Mouse (Mus musculus) adrenal gland, adult (tissue): ENCODE results near the gene Ncf1.

Experiments
- DNase-seq, 2 experiments: peaks; one replicate each; pipeline ENCODE4 v3.0.0; 2022 to 2023; ENCODE audit warnings: low spot score in 1 of 2; ENCODE audit not compliant: inconsistent age in 2 of 2

Gene Ncf1

DNA sequence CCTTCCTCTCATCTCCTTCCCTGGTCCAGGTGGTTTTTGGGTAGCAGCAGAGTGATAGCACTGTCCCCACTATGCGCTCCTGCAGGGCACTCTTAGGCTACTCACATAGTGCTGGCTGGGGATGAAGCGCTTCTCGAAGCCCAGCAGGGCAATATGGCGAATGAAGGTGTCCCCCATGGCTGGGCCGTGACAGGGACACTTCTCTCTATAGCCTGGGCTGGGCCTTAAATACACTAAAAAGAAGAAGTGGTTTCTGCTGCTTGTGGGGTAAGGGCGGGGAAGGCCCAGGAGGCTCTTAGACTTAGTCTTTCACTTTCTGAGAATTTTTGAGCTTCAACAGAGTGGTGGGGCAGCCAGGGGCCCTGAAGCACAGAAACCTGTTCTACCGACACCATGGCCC is at the start of gene Ncf1:
Gene Ncf1 (minus strand): TSS at position 235 of the 400 bp plus-strand sequence.
- peak in 1 of 2 experiments; percentile 48 for DNase-seq

DNA sequence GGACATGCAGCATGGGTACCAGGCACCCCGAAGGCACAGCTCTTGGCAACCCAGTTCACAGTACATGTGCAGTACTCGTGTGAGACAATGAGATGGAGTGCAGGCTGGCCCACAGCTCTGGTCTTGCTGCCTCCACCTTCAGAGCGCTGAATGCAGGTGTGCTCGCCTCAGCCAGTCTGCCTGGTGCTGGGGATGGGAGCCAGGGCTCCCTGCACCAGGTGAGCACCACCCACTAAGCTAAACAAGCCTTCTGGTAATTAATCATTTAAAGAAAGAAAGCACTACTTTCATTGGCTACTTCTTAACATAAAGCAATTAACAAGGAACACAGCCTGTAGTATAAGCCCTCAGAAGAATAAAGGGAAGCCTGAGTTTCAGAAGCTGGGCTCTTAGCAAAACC is 47.7 kb upstream of the Ncf1 start:
- no peak for DNase-seq

DNA sequence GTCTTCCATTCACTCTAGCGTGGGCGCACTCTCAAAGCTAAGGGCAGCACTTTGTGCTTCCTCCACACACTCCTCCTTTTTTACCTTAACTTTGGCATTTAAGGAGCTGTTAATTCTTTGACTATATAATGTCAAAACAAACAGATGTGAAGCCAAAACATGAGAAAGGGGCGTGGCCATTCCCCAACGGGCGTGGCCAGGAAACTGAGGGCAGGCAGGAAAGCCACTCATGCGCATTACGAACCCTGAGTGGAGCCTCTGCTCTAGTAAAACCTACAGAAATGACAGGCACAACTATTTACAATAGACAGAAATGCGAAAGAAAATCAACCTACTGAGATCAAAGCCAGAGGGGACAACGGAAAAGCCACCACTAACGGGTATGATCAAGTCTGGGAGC is 46.1 kb upstream of the Ncf1 start:
- DNase-seq: no peak

DNA sequence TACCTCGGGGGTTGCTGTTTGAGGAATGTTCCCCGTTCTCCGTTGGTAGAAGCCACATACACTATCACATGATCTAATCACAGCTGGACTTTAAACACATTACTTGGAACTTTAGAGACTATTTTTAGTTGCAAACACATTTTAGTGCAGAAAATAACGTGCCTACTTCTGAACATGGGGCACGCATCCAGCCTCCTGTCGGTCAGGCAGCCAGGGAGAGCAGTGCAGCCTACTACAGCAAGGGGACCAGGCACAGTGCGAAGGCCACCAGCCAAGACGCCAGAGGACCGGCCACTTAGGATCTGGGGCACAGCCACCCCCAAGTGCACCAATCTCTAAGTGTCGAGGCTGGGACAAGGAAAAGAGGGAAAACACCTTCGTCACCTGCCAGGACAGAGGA is 45.6 kb upstream of the Ncf1 start:
- DNase-seq: no peak

DNA sequence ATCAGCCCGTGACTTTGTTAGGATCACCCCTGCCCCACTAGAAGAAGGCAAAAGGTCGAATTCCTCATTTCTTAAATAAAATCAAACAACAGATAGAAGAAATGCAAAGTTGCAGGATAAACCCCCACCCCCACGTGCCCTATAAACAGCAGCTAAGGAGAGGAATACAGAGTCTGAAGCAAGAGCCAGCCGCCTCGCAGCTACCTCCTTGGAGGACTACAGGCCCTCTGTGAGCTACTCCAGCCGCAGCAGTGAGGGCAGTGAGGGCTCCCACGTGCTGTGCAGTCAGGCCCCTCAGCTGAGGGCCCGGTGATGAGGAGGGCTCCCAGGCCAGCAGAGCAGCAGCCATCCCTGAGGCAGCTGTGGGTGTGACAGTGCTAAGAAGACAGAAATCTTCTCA is 44.3 kb upstream of the Ncf1 start:
- DNase-seq: no peak

DNA sequence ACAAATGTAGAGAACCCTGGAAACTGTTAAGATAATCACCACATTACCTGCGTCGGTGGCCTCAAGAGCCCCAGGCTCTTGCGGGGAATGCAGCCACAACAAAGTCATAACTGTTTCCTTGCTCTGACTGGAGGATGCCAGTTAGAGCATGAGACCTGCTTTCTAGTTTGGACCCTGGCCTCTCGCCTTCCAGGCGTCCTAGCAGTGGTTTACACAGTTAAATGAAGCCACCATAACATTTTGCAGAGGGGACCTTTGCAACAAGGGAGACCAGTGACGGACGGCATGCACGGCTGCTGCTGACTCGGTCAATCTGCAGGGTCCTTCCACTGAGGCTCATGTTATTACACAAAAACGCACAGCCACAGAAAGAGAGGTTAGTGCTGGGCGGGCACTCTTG is 43.3 kb upstream of the Ncf1 start:
- DNase-seq: no peak

DNA sequence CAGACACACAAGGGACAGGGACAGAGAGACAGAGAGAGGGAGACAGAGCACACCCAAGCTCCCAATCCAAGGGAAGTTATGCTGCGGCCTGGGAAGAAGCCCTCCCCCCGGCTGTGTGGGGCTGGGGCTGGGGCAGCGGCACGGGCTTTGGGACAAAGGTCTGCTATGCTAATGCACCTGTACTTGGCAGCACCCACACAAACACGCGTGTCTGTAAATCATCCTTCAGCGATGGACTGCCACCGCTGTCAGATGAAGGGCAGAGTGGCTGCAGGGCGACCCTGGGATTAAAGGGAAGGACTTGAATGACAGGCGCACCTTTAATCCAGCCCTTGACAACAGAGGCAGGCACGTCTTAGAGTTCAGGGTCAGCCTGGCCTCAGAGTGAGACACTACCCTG is 42.0 kb upstream of the Ncf1 start:
- peak in 1 of 2 experiments; percentile 51 for DNase-seq

DNA sequence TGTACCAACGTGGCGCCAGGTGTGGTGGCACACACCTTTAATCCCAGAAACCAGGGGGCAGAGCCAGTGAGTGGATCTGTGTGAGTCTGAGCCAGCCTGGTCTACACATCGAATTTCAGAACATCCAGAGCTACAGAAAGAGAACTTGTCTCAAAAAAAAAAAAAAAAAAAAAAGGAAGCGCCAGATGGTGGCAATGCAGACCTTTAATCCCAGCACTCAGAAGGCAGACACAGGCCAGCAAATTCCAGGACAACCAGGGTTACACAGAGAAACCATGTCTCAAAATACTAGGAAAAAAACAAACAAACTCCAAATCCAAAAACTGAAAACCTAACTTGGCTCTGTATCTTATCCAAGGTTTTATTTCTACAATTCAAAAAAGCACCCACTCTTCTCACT is 41.1 kb upstream of the Ncf1 start:
- no peak for DNase-seq

DNA sequence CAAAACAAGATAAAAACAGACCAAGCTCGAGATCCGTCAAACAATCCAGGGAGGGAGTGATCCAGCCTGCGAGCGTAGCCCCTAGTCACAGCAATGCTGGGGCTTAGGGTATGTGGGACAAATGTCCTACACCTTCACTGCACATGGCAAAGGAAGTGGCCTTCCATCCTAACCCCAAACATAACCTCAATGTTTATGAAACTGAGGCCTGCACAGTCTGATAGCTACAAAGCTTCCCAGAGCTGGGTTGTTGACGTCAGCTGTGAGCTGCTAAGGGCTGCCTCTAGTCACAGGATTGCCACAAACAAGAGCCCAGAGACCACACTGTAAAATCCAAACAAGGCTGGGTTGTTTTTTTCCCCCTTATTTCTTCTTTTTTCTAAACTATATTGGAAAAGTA is 40.3 kb upstream of the Ncf1 start:
- DNase-seq: no peak

DNA sequence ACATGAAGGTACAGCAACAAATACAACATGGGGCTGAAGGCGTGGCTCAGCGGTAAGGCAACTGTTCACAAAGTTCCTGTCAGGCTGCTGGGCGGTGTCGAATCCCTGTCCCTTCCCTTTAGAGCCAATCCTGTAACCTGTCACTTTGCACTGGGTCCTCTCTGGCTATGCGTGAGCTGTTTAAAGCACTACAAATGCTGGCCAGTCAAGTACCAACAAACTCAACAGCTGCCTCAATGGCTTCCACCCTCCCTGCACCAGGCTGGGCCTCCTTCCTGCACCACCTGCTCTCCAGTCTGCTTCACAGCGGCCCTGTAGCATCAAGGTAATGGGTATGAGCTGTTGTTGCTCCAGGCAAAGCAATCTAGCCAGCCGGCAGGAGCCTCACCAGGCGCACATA is 39.3 kb upstream of the Ncf1 start:
- DNase-seq: no peak

DNA sequence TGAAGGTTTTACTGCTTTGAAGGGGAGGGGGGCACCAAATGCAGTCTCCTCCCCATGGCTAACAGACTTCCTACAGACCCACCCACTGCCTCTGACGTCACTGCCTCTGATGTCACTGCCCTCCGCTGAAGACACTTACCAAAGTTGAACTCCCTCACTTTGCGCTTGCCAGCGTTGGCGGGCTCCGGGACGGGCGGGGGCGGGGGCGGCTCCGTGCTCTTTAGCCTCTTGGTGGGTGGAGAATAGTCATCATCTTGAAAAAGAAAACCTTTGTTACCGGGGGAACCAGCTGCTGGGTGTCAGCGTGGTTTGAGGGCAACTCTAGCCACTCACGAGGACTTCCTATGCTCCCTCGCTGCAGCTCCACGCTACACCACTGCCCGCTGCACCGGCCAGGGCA is 37.0 kb upstream of the Ncf1 start:
- DNase-seq: no peak

DNA sequence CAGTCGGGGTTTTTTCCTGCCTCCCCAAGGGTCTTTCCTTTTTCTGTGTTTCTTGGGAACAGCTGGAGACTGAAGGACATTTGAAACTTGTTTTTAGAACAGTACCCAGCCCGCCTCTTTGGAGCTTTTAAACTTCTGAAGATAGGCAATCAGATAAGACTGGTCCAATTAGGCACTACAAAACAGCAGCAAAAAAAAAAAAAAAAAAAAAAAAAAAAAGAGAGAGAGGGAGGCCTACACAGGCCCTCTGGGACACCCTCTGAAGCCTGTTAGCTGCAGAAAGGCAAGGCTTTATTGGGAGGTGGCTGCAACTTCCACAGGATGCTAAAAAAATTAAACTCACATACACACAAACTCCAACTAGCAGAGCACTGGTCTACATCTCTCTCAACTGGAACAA is 36.5 kb upstream of the Ncf1 start:
- DNase-seq: no peak

DNA sequence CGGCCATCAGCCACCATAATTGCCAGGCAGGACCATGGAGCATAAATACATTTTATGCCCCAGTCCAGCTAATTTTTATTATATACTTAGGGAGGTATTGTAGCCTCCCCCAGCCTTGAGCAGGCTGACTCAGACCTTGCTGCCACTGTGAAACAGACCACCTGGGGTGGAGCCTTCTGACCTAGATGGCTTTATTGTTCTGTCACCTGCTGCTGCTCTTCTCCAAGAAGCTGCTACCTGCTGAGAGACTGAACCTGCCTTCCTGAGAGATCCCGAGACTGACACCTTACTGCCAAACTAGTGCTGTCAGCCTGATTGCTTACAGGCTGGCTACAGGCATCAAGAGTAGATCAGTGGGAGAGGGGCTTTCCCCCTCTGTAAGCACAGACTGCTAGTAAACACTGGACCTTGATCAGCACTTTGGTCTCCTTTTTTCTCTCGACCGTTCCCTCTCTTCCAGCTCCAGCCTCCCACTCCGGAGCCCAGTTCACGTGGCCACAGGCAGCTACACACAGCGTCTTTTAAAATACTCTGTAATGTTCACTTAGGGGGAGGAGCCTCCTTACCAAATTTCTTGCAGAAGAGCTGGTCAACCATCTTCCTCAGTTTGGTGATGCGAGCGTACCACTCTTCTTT is 30.7 kb upstream of the Ncf1 start:
- DNase-seq: no peak

DNA sequence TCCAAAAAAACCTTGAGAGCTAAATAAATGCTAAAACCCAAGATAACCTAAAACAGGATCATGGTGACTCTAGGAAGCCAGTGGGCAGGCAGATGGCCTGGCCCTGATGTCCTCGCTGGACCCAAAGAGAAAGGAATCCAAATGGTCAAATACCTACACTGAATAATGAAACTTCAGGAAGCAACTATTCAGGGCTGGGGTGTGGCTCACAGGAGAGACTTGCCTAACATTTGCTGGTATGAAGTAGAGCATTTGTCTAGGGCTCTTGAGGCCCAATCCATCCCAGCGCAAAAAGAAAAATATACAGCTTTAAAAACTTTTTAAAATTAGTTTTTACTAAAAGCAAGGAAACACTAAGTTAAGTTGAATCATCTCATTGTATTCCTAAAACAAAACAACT is 29.5 kb upstream of the Ncf1 start:
- DNase-seq: no peak

DNA sequence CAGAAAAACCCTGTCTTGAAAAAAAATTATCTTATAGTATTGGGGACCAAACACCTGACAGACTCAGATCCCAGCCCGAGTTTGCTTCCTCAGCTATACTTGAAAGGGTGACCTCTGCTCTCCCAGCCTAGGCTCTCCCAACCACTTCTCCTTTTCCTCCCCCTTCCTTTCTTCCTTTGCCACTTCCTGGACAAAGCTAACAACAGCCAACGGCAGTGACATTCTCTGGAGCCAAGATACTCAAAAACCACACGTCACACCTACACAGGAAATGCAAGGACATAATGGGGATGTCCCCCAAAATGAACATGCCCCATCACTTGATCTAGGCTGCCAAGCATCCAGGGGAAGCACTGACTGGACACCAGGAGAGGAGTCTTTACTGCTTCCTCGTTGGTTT is 29.0 kb upstream of the Ncf1 start:
- no peak for DNase-seq

DNA sequence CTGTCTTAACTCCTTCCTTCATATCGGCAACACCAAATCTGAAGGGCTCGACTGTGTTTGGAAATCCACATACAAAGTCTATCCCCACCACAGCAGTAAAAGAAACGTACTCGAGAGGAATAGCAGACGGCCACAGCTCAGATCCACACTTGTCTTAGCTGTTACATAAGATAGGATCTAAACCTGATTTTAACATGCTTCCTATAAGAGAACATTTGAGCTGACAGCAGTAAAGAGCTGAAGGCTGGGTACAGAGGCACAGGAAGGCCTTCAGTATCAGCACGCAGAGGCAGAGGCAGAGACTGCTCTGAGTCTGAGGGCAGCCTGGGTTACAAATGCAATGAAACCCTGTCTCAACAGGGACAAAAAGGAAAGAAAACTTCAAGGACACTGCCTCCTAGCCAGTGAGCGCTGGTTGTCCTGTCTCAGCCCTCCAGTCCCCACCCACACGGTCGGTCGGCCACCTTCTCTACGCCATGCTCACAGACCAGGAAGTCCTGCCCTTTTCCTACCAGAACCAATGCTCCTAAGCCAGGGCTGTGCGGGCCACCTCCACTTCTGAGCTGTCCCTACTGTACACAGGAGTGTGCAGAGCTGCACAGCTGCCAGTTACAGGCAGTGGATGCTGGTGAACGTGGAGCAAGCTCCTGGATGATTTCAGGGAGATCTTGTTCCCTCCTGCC is 28.1 kb upstream of the Ncf1 start:
- DNase-seq: peak in 1 of 2 experiments; percentile 36

DNA sequence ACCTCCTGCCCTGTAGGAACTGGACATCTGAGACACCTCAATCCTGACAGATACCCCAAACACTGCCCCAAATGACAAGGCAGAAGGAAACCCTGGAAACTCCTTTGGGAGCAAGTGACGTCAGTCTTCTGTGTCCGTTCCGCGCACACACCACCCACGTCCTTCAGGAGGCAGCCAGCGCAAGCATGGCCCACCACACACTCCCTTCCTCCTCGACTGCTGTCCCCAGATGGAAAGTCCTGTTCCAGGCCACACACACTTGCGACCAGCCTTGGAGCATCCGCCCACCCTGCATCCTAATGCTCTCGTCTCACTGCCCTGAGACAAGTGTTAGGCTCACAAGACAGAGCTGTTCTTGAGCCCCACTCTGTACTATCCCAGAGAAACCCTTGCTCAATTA is 25.9 kb upstream of the Ncf1 start:
- DNase-seq: no peak

DNA sequence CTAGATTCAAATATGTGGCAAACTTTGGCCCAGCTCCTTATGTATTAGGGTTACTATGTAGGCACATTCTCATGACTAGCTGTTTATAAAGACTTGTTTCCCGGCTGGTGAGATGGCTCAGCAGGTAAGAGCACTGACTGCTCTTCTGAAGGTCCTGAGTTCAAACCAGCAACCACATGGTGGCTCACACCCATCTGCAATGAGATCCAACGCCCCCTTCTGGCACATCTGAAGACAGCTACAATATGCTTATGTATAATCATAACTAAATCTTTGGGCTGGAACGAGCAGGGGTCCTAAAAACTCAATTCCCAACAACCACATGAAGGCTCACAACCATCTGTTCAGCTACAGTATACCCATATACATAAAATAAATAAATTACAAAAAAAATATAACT is 24.4 kb upstream of the Ncf1 start:
- DNase-seq: no peak

DNA sequence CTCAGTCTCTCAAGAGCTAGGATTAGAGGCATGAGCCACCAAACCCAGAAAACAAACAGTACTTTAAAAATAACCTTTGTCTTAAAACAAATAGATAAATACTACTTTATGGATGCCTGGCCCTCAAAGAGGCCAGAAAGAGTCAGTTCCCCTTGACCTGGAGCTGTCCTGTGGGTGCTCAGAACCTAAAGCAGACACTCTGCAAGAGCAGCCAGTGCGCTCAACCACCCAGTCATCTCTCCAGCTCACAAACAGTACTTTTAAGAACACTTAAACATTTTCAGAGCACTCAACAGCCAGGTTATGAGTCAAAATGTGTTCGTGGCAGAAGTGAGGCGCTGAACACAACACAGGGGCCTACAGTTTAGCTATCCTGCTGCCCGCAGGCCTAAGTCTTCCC is 21.7 kb upstream of the Ncf1 start:
- DNase-seq: no peak

DNA sequence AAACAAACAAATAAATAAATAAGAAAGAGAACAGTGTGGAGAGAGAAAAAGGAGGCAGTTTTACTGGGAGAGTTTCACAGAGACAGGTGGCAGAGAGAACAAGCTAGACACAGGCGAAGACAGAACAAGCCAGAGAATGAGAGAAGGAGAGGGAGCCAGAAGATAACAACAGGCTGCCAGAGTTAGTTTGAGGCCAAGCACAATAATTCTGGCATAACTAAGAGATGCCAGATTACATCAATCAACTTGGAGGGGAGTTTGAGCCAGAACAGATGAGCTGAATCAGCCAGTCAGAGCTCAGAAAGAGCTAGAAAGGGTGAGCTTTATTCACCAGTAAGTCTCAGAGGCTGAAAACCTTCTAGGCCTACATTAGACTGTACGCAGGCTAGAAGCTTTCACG is 21.2 kb upstream of the Ncf1 start:
- no peak for DNase-seq

DNA sequence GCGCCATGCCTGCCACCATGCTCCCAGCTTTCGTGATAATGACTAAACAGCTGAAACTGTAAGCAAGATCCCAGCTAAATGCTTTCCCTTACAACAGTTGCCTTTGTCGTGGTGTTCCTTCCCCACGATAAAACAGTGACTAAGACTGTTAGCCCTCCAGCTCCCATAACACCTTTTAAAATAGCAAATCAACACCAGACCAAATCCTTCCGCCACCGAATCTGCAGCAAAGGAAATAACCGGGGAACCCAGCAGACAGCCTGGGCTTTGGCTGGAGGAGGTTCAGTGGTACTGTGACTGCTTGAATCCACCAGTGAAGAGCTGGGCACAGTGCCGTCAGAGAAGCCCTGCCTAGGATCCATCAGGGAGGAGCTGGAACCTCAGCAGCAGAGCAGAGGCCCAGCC is 19.8 kb upstream of the Ncf1 start:
- DNase-seq: no peak

DNA sequence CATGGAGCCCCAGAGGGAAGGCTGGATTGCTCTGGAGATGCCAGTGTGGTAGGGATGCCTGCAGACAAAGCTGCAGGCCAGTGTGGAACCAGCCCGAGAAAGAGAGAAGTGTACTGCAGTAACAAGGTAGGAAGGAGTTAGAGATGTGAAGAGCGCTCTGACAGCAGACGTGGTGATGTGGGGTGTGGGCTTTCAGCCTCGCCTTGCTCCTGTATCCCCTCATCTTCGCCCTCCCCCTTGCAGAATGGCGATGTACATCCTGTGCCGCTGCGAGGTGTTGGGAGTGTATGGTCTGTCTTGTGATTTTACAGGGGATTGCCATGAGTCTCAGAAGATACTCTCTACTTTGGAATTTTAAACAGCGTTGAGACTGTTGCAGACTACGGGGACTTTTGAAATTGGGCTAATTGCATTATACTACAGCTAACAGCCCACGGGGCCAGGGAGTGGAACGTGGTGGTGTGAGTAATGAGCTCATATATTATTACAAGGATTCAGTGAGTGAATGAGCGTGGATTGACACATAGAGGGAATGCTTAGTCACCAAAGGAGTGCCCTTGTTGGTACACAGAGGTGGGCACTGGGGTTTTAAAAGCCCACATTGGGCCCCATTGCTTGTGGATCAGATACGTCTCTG is 19.3 kb upstream of the Ncf1 start:
- no peak for DNase-seq

DNA sequence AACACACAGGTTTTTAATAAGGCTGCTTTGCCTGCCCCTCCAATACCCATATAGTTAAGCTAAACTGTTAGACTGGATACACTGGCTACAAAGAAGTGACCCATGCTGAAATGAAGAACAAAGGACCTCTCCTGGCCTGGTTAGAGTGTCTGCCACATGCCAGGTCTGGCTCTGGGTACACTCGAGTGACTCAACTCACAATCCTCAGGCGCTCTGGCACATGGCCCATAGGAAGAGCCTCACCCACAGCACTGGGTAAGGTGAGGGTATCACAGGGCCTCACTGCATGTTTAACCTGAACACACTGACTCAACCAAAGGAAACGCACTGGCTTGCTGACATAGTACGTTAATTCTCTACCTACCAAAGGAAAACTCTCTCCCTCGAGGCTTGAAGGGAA is 16.7 kb upstream of the Ncf1 start:
- peak; percentile 64 to 72 for DNase-seq
